9 mouse cellular contexts compared by ENCODE assay signal in the genomic region with DNA sequence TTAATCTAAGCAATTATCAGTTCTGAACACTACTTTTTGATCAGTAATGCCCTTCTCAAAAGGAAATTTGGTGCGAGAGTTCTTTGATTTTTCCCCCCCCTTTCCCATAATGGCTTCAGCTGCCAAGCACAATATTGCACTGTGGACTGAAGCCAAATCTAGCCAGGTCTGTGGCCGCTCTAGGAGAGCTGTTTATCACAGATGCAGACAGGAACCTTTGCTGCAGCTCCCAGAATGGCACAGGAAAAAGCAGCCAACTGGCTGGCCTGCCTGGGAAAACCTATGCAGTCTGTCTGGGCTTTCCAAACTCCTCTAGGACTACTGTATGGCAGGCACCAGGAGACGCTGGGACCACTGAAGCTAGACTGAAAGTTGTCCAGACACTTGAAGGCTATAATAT.
DNase-seq lines count a peak whose midpoint lies in the region; ATAC-seq lines count a peak whose summit lies in the region.
"Had no signal": no experiment of that assay in that cellular context is flagged by ENCODE, and none has a peak within 500 bp of the region (broad histone marks: within the 10 kb centered on the region; RNA-seq: fewer than 3 reads in every experiment).

No protein-coding gene starts in this region.

- H3K9me3 ChIP-seq in forebrain, embryonic 16.5 days (ENCODE audit: control insufficient read depth, low read length): no peaks in the 10 kb centered on the region
- no peaks in the 10 kb centered on the region for H3K9me3 ChIP-seq in hindbrain, embryonic 16.5 days (ENCODE audit: control insufficient read depth, low read length)
- H3K9me3 ChIP-seq: embryonic facial prominence, embryonic 12.5 days had no signal

- peak; percentile 10 for DNase-seq in adrenal gland, postnatal 25 days
- no peak for DNase-seq in gastrocnemius, adult 8-10 months (ENCODE audit: low spot score in 2 of 2)
- DNase-seq in gastrocnemius, postnatal 25 days: no peak
- no peak for DNase-seq in gastrocnemius, postnatal 4 days (ENCODE audit: low spot score in 2 of 2)

- 6% methylated on average over 3 of the region's 3 CpGs for WGBS in forebrain, embryonic 16.5 days
- 26% methylated on average over 3 of the region's 3 CpGs for WGBS in hindbrain, embryonic 16.5 days

- peaks cover 41% of the 10 kb centered on the region for H3K4me1 ChIP-seq in forebrain, embryonic 16.5 days (replicated peaks; ENCODE audit: control insufficient read depth, insufficient read depth, low read length)
- peaks cover 11% of the 10 kb centered on the region for H3K4me1 ChIP-seq in hindbrain, embryonic 16.5 days (ENCODE audit: control insufficient read depth, insufficient read depth, low read depth, low read length)

- H3K27me3 ChIP-seq in forebrain, embryonic 16.5 days (replicated peaks; ENCODE audit: control insufficient read depth, insufficient read depth, low read length): no peaks in the 10 kb centered on the region
- H3K27me3 ChIP-seq in hindbrain, embryonic 16.5 days (replicated peaks; ENCODE audit: control insufficient read depth, insufficient read depth, low read length): no peaks in the 10 kb centered on the region
- H3K27me3 ChIP-seq: embryonic facial prominence, embryonic 12.5 days had no signal

- peak; percentile 79 for ATAC-seq in cerebellum, adult (ENCODE audit: insufficient number of reproducible peaks, low FRiP score, low TSS enrichment)
- ATAC-seq in forebrain, embryonic 16.5 days: peak; percentile 60
- ATAC-seq in hindbrain, embryonic 16.5 days: peak; percentile 58
- ATAC-seq: intestine, postnatal 0 days had no signal

- H3K4me2 ChIP-seq in forebrain, embryonic 16.5 days (ENCODE audit: low read length): no peak overlapping the region
- H3K4me2 ChIP-seq in hindbrain, embryonic 16.5 days (ENCODE audit: low read length): no peak overlapping the region
- H3K4me2 ChIP-seq: embryonic facial prominence, embryonic 12.5 days had no signal

- H3K9ac ChIP-seq in forebrain, embryonic 16.5 days (replicated peaks; ENCODE audit: low read depth, low read length): no peak overlapping the region
- H3K9ac ChIP-seq in hindbrain, embryonic 16.5 days (ENCODE audit: low read depth, low read length): no peak overlapping the region
- H3K9ac ChIP-seq: embryonic facial prominence, embryonic 12.5 days had no signal

- no peak overlapping the region for H3K4me3 ChIP-seq in forebrain, embryonic 16.5 days (replicated peaks; ENCODE audit: low read length)
- no peak overlapping the region for H3K4me3 ChIP-seq in hindbrain, embryonic 16.5 days (ENCODE audit: low read length)
- H3K4me3 ChIP-seq: embryonic facial prominence, embryonic 12.5 days had no signal

- H3K36me3 ChIP-seq in forebrain, embryonic 16.5 days (ENCODE audit: control insufficient read depth, insufficient read depth): no peaks in the 10 kb centered on the region
- no peaks in the 10 kb centered on the region for H3K36me3 ChIP-seq in hindbrain, embryonic 16.5 days (ENCODE audit: control insufficient read depth, insufficient read depth, low read length)
- H3K36me3 ChIP-seq: embryonic facial prominence, embryonic 12.5 days had no signal

- H3K27ac ChIP-seq in forebrain, embryonic 16.5 days (ENCODE audit: low read length): peak overlapping the region; percentile 96
- peak overlapping the region; percentile 53 for H3K27ac ChIP-seq in hindbrain, embryonic 16.5 days (ENCODE audit: low read depth, low read length)
- H3K27ac ChIP-seq: embryonic facial prominence, embryonic 12.5 days had no signal
